Mouse (Mus musculus) embryo, embryonic 9.5 days (tissue): ENCODE results near the gene Cc2d2b.
A peak's percentile ranks its signal among the peaks of the same experiment; 100 is the strongest.

ENCODE experiments used
- DNase-seq: peaks from one replicate; pipeline ENCODE4 v3.0.0-alpha.2; 2017; ENCODE audit errors: extremely low spot score

Cc2d2b gene

DNA sequence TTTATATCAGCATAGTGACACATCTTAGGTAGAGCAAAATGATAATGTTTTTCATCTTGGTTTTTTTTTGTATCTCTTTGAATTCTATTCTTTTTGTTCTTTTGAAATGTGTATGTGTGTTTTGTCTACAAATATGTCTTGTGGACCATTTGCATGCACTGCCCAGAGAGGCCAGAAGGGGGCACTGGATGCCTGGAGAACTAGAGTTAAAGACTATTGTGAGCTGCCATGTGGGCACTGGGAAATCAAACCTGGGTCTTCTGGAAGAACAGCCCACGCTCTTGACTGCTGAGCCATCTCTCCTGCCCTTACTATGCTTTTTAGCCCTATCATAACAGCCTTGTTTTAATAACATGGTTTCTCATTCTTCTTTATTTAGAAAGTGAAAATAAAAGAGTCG, 5.8 kb downstream of the Cc2d2b start:
- peak; percentile 47 for DNase-seq

GRCm38 (mm10) chr19:40760071-40760470, 11.5 kb downstream of the Cc2d2b start:
- no peak for DNase-seq

DNA sequence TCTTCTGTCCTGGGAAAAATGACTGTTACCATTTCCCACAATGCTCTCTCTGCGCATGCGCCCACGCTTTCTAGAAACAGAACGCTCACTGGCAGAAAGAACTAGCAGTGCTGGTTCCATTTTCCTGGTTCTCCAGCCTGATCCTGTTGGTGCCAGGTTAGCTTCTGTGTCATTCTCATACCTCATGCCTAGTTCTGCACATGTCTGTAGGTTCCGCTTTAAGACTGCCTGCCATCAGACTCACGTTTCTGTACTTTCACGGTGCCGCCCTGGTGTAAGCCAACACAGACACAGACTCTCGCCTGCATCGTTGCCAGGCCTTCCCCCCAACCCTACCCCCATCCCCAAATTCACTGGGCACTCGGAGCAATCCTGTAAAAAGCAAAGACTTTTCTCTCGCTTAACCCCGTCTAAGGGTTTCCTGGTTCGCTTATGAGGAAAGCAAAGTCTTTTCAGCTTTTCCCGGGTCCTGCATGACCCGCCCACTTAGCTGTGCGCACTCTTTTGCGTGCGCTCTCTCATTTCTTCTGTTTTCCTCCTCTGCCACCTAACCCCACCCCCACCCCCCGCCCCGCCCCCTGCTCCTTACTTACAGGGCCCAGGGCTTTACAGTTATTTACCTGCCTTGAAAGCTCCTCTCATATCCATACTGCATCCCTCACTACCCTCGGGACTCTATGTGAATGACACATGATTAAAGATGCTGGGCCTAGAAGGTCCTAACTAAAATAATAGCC, 13.6 kb downstream of the Cc2d2b start:
- peak; percentile 25 for DNase-seq

DNA sequence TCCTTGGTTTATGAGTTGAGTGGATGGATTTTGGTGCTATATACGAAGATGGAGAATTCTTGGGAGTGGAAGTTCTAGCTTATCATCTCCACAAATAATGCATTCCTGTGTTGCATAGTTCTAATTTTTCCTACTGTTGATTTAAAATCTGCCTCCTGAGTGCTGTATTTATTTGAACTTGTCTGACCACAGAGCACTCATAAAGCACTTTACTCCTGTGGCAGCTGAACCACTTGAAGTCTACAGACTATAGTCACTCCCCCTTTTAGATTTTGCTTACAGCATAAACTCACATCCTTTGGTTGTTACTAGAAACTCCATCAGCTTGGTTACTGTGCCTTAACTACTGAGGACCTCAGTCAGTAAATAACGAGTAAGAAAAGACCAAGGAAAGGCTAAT, 18.6 kb downstream of the Cc2d2b start:
- DNase-seq = no peak

DNA sequence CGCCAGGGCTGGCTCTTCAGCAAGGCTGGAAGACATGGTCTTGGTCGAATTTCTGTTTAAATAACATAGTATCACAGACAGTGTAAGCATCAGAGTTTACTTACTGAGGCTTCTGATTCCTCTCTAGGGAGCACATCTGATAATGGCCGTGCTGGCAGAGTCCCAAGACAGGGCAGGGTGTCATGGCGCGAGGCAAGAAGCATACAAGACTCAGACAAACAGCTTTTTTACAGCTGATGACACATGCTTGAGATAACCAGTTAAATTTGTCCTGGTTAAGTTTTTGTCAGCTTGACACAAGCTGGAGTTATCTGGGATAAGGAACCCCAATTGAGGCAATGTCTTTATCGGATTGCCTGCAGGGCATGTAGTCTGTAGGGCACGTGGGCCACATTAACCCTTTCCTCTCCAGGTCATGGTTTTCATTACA, 20.8 kb downstream of the Cc2d2b start:
- DNase-seq = no peak

DNA sequence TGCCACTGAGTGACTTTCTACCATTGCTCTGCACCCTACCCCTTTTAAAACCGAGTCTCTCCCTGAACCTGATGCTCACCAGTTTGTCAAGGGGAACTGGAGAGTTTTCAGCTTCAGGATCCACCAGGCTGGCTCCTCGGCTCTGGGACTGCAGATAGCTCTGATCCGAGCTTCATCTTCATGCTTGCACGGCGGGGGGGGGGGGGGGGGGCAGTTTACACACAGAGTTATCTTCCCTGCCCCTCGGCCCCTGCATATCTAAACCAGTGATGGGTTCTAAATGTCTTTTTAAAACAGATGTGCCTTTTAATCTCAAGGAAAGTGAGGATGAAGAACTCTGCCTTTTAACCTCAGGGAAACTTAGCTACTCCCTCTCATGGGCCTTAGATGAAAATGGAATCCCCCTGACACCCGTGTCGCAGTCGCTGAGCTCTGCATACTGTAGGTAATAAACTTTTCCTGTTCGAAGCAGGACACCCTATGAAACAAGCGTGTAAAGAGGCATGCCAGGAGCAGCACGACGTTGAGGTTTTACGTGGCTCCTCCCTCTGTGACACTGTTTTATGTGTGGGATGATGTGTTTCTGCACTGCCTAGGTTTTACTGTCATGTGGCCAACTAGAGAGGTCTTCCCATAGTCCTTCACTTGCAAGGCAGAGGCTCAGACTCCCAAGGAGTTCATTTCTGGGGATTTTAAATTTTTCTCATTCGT, 39.6 kb downstream of the Cc2d2b start:
- DNase-seq = no peak

DNA sequence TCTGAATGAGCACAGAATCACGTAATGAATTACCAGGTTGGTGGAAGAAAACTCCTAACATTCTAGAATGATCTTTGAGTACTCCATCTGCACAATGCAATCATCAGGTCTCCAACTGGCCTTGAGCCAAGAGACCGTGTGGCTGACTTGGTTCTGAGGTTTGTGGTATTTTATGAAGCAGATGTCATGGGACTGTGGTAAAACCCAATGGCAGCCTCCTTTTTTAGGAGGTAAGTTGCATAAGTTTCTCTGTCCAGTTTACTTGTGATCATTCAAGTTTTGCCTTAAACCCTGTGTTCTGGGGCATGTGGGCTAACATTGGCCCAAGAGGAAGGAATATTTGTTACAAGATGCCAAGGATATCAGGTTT, 40.1 kb downstream of the Cc2d2b start:
- DNase-seq = no peak

- DNase-seq = peak; percentile 8
Observed at GRCm38 (mm10) chr19:40805176-40805737, 56.7 kb downstream of the Cc2d2b start.

DNA sequence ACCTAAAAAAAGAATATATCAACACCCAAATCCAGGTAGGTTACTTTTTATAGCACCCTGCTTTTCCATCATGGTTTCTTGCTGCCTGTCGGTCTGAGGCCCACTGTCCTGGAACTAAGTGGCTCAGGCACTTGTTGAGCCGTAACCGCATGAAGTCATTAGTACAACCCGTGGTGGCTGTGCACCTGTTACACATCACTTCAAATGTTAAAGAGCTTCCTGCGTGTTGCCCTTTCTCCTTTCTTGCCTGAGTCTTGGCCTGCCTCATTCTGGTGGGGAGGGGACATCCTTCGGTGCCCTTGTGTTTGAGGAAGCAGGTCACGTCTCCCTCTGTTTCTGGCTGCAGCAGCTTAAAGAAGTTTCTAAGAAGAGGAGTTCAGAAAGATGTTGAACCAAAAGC, 61.3 kb downstream of the Cc2d2b start:
- no peak for DNase-seq

DNA sequence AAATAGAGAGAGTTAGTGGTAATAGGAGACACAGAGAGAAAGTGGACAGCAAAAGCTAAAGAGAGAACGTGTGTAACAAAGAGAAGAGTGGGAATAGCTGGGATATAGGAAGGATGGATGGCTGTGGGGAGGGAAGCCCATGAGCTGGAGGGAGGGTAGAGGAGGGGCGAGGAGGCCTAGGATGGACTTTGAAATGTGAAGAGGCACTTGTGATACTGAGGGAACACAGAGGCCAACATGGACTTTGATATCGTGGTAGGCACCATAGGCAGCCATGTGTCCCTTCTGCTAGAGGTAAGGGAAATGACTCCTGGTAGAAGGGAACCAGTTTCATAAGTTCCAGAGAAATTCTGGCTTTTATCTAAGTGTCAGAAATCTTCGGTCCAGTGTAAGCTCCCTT, 63.3 kb downstream of the Cc2d2b start:
- DNase-seq = no peak

- no peak for DNase-seq
Observed at GRCm38 (mm10) chr19:40812778-40813177, 64.2 kb downstream of the Cc2d2b start.

DNA sequence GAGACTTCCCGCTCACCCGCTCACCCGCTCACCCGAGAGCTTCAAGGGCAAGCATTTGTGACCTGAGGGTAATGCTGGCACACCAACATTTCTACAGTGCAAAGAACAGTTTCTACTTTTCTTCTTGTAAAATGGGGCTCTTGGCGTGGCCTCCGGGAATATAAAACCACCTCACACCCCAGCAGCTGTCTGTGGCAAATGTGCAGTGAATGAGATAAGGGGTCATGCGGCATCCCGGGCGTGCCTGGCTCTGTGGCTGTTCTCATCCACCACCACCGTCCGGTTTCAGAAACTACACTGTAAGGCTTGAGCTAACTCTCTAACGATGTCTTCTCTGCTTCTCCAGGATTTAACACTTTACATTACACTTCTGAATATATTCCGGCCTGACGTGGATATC, 64.8 kb downstream of the Cc2d2b start:
- no peak for DNase-seq

- no peak for DNase-seq
Observed at GRCm38 (mm10) chr19:40815645-40816183, 67.2 kb downstream of the Cc2d2b start.

- DNase-seq = no peak
Observed at GRCm38 (mm10) chr19:40817901-40818532, 69.5 kb downstream of the Cc2d2b start.

GRCm38 (mm10) chr19:40818764-40819163, 70.2 kb downstream of the Cc2d2b start:
- no peak for DNase-seq

DNA sequence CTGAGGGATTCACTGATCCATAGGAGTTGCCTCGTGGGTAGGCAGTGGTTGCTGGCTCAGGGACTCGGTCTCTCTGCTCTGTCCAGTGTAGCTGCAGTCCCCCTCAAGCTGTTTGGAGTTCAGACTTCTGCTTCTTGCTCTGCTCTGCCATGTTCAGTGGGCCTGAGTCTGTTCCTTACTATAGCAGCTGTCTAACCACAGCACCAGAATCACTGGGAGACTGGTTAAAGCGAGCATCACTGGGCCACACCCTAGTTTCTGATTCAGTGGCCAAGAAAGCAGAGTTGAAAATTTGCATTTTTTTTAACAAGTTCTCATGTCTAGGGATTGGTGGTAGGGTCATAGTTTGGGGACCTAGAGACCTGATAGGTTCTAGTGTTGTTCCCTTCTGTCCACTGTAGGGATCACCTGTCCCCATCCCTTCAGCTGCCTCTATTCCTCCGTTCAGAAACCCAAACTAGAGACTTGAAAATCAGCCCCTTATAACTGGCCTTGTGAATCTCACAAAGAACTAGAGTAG, 72.8 kb downstream of the Cc2d2b start:
- DNase-seq = no peak

DNA sequence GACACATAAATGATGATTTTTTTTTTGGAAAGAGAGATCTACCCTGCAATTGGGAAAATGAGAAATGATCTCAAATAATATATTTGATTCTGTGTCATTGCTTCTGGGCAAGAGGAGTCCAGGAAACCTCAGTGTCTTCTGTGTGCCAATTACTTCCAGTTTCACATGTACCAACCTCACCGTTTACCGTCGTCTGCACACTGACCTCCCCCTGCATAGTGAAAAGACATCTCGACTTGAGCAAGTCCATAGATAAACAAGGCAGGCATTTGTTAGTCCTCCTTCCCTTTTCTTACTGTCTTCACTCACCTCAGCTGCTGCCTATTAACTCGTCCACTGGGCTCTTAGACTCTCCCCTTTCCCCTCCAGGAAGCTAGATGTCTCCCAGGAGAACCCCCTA, 77.1 kb downstream of the Cc2d2b start:
- no peak for DNase-seq

- no peak for DNase-seq
Observed at GRCm38 (mm10) chr19:40826735-40827134, 78.2 kb downstream of the Cc2d2b start.

DNA sequence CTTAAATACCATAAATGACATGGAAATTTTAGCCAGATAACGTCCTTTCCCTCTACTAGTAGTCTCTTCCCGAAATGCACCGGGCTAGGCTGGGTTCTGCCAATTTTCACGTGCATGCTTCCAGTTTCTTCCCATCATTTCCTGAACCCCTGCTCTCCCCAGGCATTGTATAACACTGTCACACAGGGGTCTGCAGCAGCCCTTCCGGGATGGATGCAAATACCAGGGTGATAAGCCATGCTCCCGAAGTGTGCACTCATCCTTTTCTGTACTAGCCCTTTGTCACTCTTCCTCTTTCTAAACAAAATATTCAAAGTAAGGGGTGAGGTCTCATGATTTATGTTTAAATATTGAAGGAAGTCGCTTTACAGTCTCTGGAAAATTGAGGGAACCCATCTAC, 81.6 kb downstream of the Cc2d2b start:
- no peak for DNase-seq

DNA sequence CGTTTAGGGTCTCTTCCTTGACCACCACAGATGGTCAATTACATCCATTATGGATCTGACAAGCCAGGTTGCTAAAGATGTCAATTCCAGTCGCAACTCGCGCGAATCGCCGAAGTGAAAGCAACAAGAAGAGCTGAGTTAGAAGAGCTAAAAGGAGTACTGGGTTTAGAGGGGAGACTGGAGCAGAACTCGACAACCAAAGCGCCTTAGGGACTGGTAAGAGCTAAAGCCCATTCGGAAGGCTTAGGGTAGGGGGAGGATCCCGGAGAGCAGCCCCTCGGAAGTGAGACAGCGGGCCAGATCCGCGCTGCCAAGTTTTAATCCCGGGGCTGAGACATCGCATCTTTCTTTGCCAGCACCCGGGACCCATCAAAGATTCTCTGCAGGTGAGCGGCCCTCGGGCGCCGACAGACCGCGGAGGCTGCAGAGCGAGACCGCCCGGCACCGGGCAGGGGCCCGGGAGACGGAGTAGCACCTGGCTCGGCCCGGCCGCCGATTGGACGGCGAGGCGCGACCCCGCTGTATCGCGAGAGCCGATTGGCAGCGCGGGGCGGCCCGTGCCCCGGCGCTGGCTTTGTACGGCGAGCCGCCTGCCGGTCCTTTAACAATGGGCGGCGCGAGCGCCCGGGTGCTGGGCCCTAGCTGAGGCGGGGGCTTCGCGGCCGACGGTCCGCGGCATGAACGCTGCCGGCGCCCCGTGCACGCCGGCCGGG, 82.3 kb downstream of the Cc2d2b start, which contains the start of gene Ccnj:
TSS of gene Ccnj (plus strand) at position 577 of the 713 bp plus-strand sequence.
- DNase-seq = peak; percentile 95

DNA sequence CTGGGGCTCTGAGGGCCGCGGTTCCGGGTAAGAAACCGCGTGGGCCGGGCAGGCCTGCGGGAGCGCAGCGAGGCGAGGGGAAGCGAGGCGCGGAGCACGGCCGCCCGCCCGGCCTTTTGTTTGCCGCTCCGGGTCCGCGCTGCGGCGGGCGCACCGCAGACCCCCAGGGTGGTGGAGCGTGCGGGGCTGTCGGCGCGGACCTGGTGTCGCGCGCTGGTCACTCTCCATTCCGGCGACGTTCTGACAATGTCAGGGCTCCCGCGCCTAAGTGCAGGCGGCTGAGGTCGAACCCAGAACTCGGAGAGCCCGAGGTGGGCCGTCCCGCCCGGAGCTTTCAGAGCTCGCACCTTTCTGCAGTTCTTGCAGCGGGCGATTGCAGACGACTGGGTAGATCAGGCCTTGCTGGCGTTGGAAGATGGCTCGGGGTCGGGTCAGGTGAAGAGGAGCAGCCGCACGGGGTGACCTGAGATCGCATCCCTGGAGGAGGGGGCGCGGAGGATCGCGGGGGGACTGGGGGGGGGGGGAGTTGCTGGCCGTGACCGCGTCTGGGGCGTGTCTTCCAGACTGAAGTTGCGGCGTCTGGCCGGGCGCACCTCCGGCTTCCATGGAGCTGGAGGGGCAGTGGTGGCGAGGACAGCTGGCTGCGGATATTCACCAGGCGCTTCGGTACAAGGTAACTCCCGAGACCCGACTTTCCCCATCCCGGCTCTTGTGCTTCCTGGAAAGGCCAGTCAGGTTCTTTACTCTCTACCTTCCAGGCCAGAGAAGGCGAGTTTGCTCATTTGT, 83.1 kb downstream of the Cc2d2b start:
- DNase-seq = peak; percentile 77
